Mouse (Mus musculus) right cerebral cortex, postnatal 10 days (tissue): ENCODE results near the gene Pccb.

Source experiments
- DNase-seq, 2 experiments: peaks; one replicate each; pipeline ENCODE4 v3.0.0; 2021; ENCODE audit warnings: low spot score in 2 of 2

The Pccb gene

GRCm38 (mm10) chr9:100987006-100987405, 47.7 kb downstream of the Pccb start:
- no peak for DNase-seq

GRCm38 (mm10) chr9:100984381-100985310, 50.1 kb downstream of the Pccb start:
- DNase-seq: no peak

GRCm38 (mm10) chr9:100982786-100983185, 51.9 kb downstream of the Pccb start:
- no peak for DNase-seq

GRCm38 (mm10) chr9:100979260-100979659, 55.4 kb downstream of the Pccb start:
- DNase-seq: no peak

- no peak for DNase-seq
Measured at GRCm38 (mm10) chr9:100978666-100979065, 56.0 kb downstream of the Pccb start.

- no peak for DNase-seq
Measured at GRCm38 (mm10) chr9:100969461-100969860, 65.2 kb downstream of the Pccb start.

GRCm38 (mm10) chr9:100964106-100964505, 70.6 kb downstream of the Pccb start:
- DNase-seq: no peak

GRCm38 (mm10) chr9:100963428-100963912, 71.2 kb downstream of the Pccb start:
- DNase-seq: no peak

GRCm38 (mm10) chr9:100962903-100963427, 71.7 kb downstream of the Pccb start:
- no peak for DNase-seq

- no peak for DNase-seq
Measured at GRCm38 (mm10) chr9:100951481-100951880, 83.2 kb downstream of the Pccb start.

- no peak for DNase-seq
Measured at GRCm38 (mm10) chr9:100944677-100945365, 89.9 kb downstream of the Pccb start.

GRCm38 (mm10) chr9:100942042-100942441, 92.7 kb downstream of the Pccb start:
- DNase-seq: no peak
